Mouse (Mus musculus) small intestine, adult 2 months (tissue): ENCODE results near the gene Npnt. TPM values are rescaled to one million over a fixed set of nuclear protein-coding genes. Genes with fewer than 3 reads are reported as not detected.

ENCODE experiments used
- H3K27ac ChIP-seq: fragments of 200-500 bp; 2 replicates; pipeline ENCODE4 v1.5.1; 2012; ENCODE audit warnings: low read depth, low read length, control low read depth, inconsistent platforms; ENCODE audit not compliant: insufficient read depth
- H3K27me3 ChIP-seq: fragments of 200-500 bp; 2 replicates; pipeline ENCODE4 v1.6.1; 2012; ENCODE audit warnings: mild to moderate bottlenecking, moderate library complexity, low read length, inconsistent platforms; ENCODE audit not compliant: control insufficient read depth, insufficient read depth
- H3K36me3 ChIP-seq: fragments of 200-500 bp; 2 replicates; pipeline ENCODE4 v1.6.1; 2012; ENCODE audit warnings: mild to moderate bottlenecking, low read length, control low read depth, inconsistent platforms; ENCODE audit not compliant: control insufficient read depth, insufficient read depth
- H3K4me1 ChIP-seq: fragments of 200-500 bp; 2 replicates; pipeline ENCODE4 v1.6.1; 2012; ENCODE audit warnings: low read length, inconsistent platforms, mixed read lengths; ENCODE audit not compliant: control insufficient read depth, insufficient read depth, insufficient read length
- H3K4me3 ChIP-seq: fragments of 200-500 bp; 2 replicates; pipeline ENCODE4 v1.5.1; 2012; ENCODE audit warnings: low read depth, mild to moderate bottlenecking, control low read depth, inconsistent platforms, low read length, moderate library complexity
- CTCF ChIP-seq: fragments of 200-500 bp; IDR thresholded peaks from 2 replicates; pipeline ENCODE4 v1.5.1; 2012; ENCODE audit warnings: low read depth, mild to moderate bottlenecking, control low read depth, inconsistent platforms, low read length, moderate library complexity, mixed read lengths; ENCODE audit not compliant: insufficient replicate concordance, insufficient read length; ENCODE audit errors: extremely low read depth
- POLR2A ChIP-seq: fragments of 200-500 bp; IDR thresholded peaks from 2 replicates; pipeline ENCODE4 v1.6.1; 2012; ENCODE audit warnings: low read depth, mild to moderate bottlenecking, control low read depth, inconsistent platforms, low read length, moderate library complexity
- WGBS: fragments of 180-500 bp; shearing (Covaris S2); methylation state at CpG from one replicate; pipeline ENCODE4 v1.1.7; 2018; 5-methylcytosine and 5-hydroxymethylcytosine counted together
- polyA plus RNA-seq: library from polyadenylated mRNA; depleted of rRNA; stranded (reverse); fragments of >200 nt; gene quantifications from 2 replicates; pipeline ENCODE4 v1.2.3, GENCODE M21; 2012

Gene Npnt
- polyA plus RNA-seq, 1 experiment = 25.6 TPM

GRCm38 (mm10) chr3:132902921-132903320 is 47.2 kb downstream of the Npnt start:
- TF ChIP-seq CTCF (no peak), POLR2A (no peak)
- WGBS = 88% methylated on average over 5 of the region's 5 CpGs
- no peak overlapping the region for H3K27ac ChIP-seq
- no peaks in the 10 kb centered on the region for H3K4me1 ChIP-seq
- H3K4me3 ChIP-seq = no peak overlapping the region
- H3K36me3 ChIP-seq = no peaks in the 10 kb centered on the region
- no peaks in the 10 kb centered on the region for H3K27me3 ChIP-seq

- no peak for TF ChIP-seq CTCF
- no peak for TF ChIP-seq POLR2A
- WGBS = 74% methylated on average over 6 of the region's 6 CpGs
- no peak overlapping the region for H3K27ac ChIP-seq
- no peaks in the 10 kb centered on the region for H3K4me1 ChIP-seq
- H3K36me3 ChIP-seq = no peaks in the 10 kb centered on the region
- no peaks in the 10 kb centered on the region for H3K27me3 ChIP-seq
- H3K4me3 ChIP-seq = no peak overlapping the region
Measured at GRCm38 (mm10) chr3:132902206-132902605, 47.9 kb downstream of the Npnt start.

GRCm38 (mm10) chr3:132897891-132898290 is 52.2 kb downstream of the Npnt start:
- Histone ChIP-seq H3K27me3 (no peaks in the 10 kb centered on the region), H3K27ac (no peak overlapping the region), H3K4me1 (no peaks in the 10 kb centered on the region), H3K4me3 (no peak overlapping the region), H3K36me3 (no peaks in the 10 kb centered on the region)
- 85% methylated on average over 4 of the region's 4 CpGs for WGBS
- no peak for TF ChIP-seq POLR2A

- no peaks in the 10 kb centered on the region for H3K4me1 ChIP-seq
- no peaks in the 10 kb centered on the region for H3K36me3 ChIP-seq
- 78% methylated on average over 5 of the region's 5 CpGs for WGBS
- H3K27ac ChIP-seq = no peak overlapping the region
- no peak overlapping the region for H3K4me3 ChIP-seq
- TF ChIP-seq POLR2A = no peak
- no peak for TF ChIP-seq CTCF
- H3K27me3 ChIP-seq = no peaks in the 10 kb centered on the region
Measured at GRCm38 (mm10) chr3:132897390-132897789, 52.7 kb downstream of the Npnt start.

GRCm38 (mm10) chr3:132894086-132894485 is 56.0 kb downstream of the Npnt start:
- WGBS = 81% methylated on average over 7 of the region's 7 CpGs
- TF ChIP-seq CTCF (no peak), POLR2A (no peak)
- H3K4me3 ChIP-seq = no peak overlapping the region
- no peaks in the 10 kb centered on the region for H3K27me3 ChIP-seq
- H3K4me1 ChIP-seq = no peaks in the 10 kb centered on the region
- no peaks in the 10 kb centered on the region for H3K36me3 ChIP-seq
- H3K27ac ChIP-seq = no peak overlapping the region

GRCm38 (mm10) chr3:132893676-132894075 is 56.4 kb downstream of the Npnt start:
- TF ChIP-seq POLR2A (no peak), CTCF (no peak)
- 84% methylated on average over 3 of the region's 3 CpGs for WGBS
- Histone ChIP-seq H3K4me1 (no peaks in the 10 kb centered on the region), H3K4me3 (no peak overlapping the region), H3K36me3 (no peaks in the 10 kb centered on the region), H3K27me3 (no peaks in the 10 kb centered on the region), H3K27ac (no peak overlapping the region)

- Histone ChIP-seq H3K4me3 (no peak overlapping the region), H3K4me1 (no peaks in the 10 kb centered on the region), H3K36me3 (no peaks in the 10 kb centered on the region), H3K27ac (no peak overlapping the region), H3K27me3 (no peaks in the 10 kb centered on the region)
- WGBS = 83% methylated on average over 7 of the region's 7 CpGs
- TF ChIP-seq CTCF = no peak
- TF ChIP-seq POLR2A = no peak
Measured at GRCm38 (mm10) chr3:132893044-132893443, 57.0 kb downstream of the Npnt start.

- H3K36me3 ChIP-seq = no peaks in the 10 kb centered on the region
- no peaks in the 10 kb centered on the region for H3K27me3 ChIP-seq
- TF ChIP-seq CTCF (no peak), POLR2A (no peak)
- no peak overlapping the region for H3K4me3 ChIP-seq
- H3K4me1 ChIP-seq = no peaks in the 10 kb centered on the region
- H3K27ac ChIP-seq = no peak overlapping the region
- 89% methylated on average over 7 of the region's 7 CpGs for WGBS
Measured at GRCm38 (mm10) chr3:132892481-132892880, 57.6 kb downstream of the Npnt start.
